Mouse (Mus musculus): ENCODE data around the gene Mgam. TPM values are rescaled to one million over a fixed set of nuclear protein-coding genes. Genes with fewer than 3 reads are reported as not detected.
"Not testable (repeated sequence)": the region's sequence is repeated elsewhere in the genome, so short reads cannot be mapped to it uniquely, and the experiment has no call there.

Mgam gene
- polyA plus RNA-seq (2012; rRNA removed) = 0.06 TPM in 1 of 2 replicates, not detected in the other

DNA sequence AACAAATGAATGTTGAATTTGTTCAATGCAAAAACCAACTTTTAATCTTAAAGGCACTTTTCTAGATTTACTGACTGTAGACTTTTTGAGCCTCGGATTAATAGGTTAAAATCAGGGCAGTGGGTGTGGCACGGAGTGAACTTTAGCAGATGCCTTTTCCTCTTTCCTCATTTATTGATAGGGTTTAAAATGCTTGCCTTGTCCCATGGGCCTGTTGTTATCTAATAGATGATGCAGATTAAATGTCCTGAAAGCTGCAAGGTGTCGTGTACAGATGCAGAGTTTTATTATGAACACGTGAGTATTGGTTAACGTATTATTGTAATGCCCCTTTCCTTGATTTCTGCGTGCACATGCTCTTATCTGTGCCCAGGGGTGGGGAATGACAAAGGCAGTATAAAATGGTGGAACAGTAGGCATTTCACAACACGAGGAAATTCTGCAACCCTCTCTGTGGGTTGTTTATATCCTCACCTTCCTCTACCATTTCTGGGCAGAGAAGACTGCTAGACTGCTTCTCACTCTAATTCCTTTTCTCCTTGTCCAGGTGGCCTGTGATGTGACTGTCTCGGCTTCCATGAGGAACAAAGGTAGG is at the start of gene Mgam:
Gene Mgam, plus strand, starts transcription at position 426 of the 595 bp plus-strand sequence.
- Histone ChIP-seq H3K27ac (ENCODE audit: insufficient read depth, low read length) (no peak within 1 kb of the TSS), H3K4me3 (ENCODE audit: insufficient read depth, low read length) (no peak within 1 kb of the TSS), H3K4me1 (ENCODE audit: control insufficient read depth, insufficient read depth, low read length) (no peaks in the 10 kb centered on the region)
- TF ChIP-seq CTCF (IDR thresholded peaks at IDR 0.05; ENCODE audit: extremely low read depth, insufficient read depth, low read length) (no peak), POLR2A (IDR thresholded peaks at IDR 0.05; ENCODE audit: extremely low read depth, insufficient read depth, low read length) (no peak)

GRCm38 (mm10) chr6:40584336-40584735 is 44.3 kb upstream of the Mgam start:
- TF ChIP-seq POLR2A (IDR thresholded peaks at IDR 0.05; ENCODE audit: extremely low read depth, insufficient read depth, low read length) = no peak
- no peak for TF ChIP-seq CTCF (IDR thresholded peaks at IDR 0.05; ENCODE audit: extremely low read depth, insufficient read depth, low read length)
- Histone ChIP-seq H3K4me3 (ENCODE audit: insufficient read depth, low read length) (no peak overlapping the region), H3K27ac (ENCODE audit: insufficient read depth, low read length) (no peak overlapping the region)

GRCm38 (mm10) chr6:40585645-40586044 is 43.0 kb upstream of the Mgam start, which contains the start of gene Clec5a:
TSS of gene Clec5a (minus strand) at chr6:40585821.
- no peak for TF ChIP-seq POLR2A (IDR thresholded peaks at IDR 0.05; ENCODE audit: extremely low read depth, insufficient read depth, low read length)
- no peak for TF ChIP-seq CTCF (IDR thresholded peaks at IDR 0.05; ENCODE audit: extremely low read depth, insufficient read depth, low read length)
- Histone ChIP-seq H3K27ac (ENCODE audit: insufficient read depth, low read length) (no peak within 1 kb of the TSS), H3K4me3 (ENCODE audit: insufficient read depth, low read length) (no peak within 1 kb of the TSS), H3K4me1 (ENCODE audit: control insufficient read depth, insufficient read depth, low read length) (no peaks in the 10 kb centered on the region)

More at GRCm38 (mm10) chr6:40584336-40584735, 44.3 kb upstream of the Mgam start:
- no peaks in the 10 kb centered on the region for H3K4me1 ChIP-seq (ENCODE audit: control insufficient read depth, insufficient read depth, low read length)

GRCm38 (mm10) chr6:40588346-40588745 is 40.3 kb upstream of the Mgam start:
- H3K4me1 ChIP-seq (ENCODE audit: control insufficient read depth, insufficient read depth, low read length) = no peaks in the 10 kb centered on the region
- no peak overlapping the region for H3K27ac ChIP-seq (ENCODE audit: insufficient read depth, low read length)
- H3K4me3 ChIP-seq (ENCODE audit: insufficient read depth, low read length) = no peak overlapping the region
- TF ChIP-seq CTCF (IDR thresholded peaks at IDR 0.05; ENCODE audit: extremely low read depth, insufficient read depth, low read length) = no peak
- TF ChIP-seq POLR2A (IDR thresholded peaks at IDR 0.05; ENCODE audit: extremely low read depth, insufficient read depth, low read length) = no peak

DNA sequence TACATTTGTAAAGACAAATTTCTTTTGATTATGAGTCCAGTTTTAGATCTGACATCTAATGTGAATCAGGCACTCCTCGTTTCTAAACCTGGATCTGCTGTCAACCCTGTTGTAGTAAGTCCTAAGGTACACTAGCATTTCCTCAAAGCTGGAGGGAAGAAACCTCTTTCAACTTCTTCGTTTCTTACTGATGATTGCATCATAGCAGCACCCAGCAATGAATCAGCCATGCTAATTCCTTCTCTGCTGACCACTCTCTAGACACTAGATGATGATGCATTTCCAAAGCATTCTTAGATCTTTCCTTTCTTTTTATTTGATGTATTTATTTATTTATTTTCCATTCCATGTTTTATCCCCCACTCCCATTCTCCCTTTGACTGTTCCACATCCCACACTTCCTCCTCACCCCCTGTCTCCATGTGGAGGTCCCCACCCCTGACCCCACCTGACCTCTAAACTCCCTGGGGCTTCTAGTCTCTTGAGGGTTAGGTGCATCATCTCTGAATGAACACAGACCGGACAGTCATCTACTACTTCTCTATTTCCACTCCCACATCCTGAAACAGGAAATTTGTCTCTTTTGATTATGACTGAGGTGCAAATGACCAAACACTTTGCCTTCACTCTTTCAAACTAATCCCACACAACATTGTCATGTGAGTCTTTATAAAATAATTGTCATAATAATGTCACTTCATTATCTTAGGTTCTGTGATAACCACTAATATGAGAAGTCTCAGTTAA is 33.7 kb upstream of the Mgam start:
- TF ChIP-seq CTCF (IDR thresholded peaks at IDR 0.05; ENCODE audit: extremely low read depth, insufficient read depth, low read length) (no peak), POLR2A (IDR thresholded peaks at IDR 0.05; ENCODE audit: extremely low read depth, insufficient read depth, low read length) (no peak)
- Histone ChIP-seq H3K4me3 (ENCODE audit: insufficient read depth, low read length) (no peak overlapping the region), H3K27ac (ENCODE audit: insufficient read depth, low read length) (no peak overlapping the region), H3K4me1 (ENCODE audit: control insufficient read depth, insufficient read depth, low read length) (no peaks in the 10 kb centered on the region)

GRCm38 (mm10) chr6:40598546-40598945 is 30.1 kb upstream of the Mgam start:
- H3K27ac ChIP-seq (ENCODE audit: insufficient read depth, low read length); H3K4me3 ChIP-seq (ENCODE audit: insufficient read depth, low read length); H3K4me1 ChIP-seq (ENCODE audit: control insufficient read depth, insufficient read depth, low read length): not testable (repeated sequence)

DNA sequence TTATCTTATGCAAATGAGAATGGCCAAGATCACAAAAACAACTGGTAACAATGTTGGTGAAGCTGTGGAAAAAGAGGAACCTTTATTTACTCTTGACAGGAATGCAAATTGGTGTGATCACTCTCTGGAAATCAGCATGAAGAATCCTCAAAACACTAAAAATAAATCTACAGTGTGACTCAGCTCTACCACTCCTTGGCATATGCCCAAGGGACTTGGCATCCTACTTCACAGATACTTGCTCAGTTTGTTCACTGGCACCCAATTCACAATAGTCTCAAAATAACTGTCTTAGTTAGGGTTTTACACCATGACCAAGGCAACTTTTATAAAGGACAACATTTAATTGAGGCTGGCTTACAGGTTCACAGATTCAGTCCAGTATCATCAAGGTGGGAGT is 21.2 kb upstream of the Mgam start:
- TF ChIP-seq CTCF (IDR thresholded peaks at IDR 0.05; ENCODE audit: extremely low read depth, insufficient read depth, low read length) = no peak
- no peak for TF ChIP-seq POLR2A (IDR thresholded peaks at IDR 0.05; ENCODE audit: extremely low read depth, insufficient read depth, low read length)
- H3K27ac ChIP-seq (ENCODE audit: insufficient read depth, low read length) = no peak overlapping the region
- no peak overlapping the region for H3K4me3 ChIP-seq (ENCODE audit: insufficient read depth, low read length)
- no peaks in the 10 kb centered on the region; the same call in 1 of the 2 replicates for H3K4me1 ChIP-seq (ENCODE audit: control insufficient read depth, insufficient read depth, low read length)

GRCm38 (mm10) chr6:40610244-40610643 is 18.4 kb upstream of the Mgam start:
- no peaks in the 10 kb centered on the region; the same call in 1 of the 2 replicates for H3K4me1 ChIP-seq (ENCODE audit: control insufficient read depth, insufficient read depth, low read length)
- no peak for TF ChIP-seq CTCF (IDR thresholded peaks at IDR 0.05; ENCODE audit: extremely low read depth, insufficient read depth, low read length)
- no peak for TF ChIP-seq POLR2A (IDR thresholded peaks at IDR 0.05; ENCODE audit: extremely low read depth, insufficient read depth, low read length)
- H3K4me3 ChIP-seq (ENCODE audit: insufficient read depth, low read length) = no peak overlapping the region
- no peak overlapping the region for H3K27ac ChIP-seq (ENCODE audit: insufficient read depth, low read length)

GRCm38 (mm10) chr6:40613260-40613852 is 15.3 kb upstream of the Mgam start, which contains the start of gene Tas2r138:
TSS of gene Tas2r138 (minus strand) at chr6:40613310.
- no peak within 1 kb of the TSS for H3K4me3 ChIP-seq (ENCODE audit: insufficient read depth, low read length)
- no peak for TF ChIP-seq CTCF (IDR thresholded peaks at IDR 0.05; ENCODE audit: extremely low read depth, insufficient read depth, low read length)
- TF ChIP-seq POLR2A (IDR thresholded peaks at IDR 0.05; ENCODE audit: extremely low read depth, insufficient read depth, low read length) = no peak
- no peaks in the 10 kb centered on the region; the same call in 1 of the 2 replicates for H3K4me1 ChIP-seq (ENCODE audit: control insufficient read depth, insufficient read depth, low read length)
- no peak within 1 kb of the TSS for H3K27ac ChIP-seq (ENCODE audit: insufficient read depth, low read length)
